Mouse (Mus musculus): Measurements from ENCODE around the gene Tmem59l.
"Not testable (repeated sequence)": the region's sequence is repeated elsewhere in the genome, so short reads cannot be mapped to it uniquely, and the experiment has no call there.

The Tmem59l gene

GRCm38 (mm10) chr8:70486941-70487520 lies at the start of gene Tmem59l:
Gene Tmem59l, minus strand, starts transcription at chr8:70487358.
- DNase-seq: no peak

GRCm38 (mm10) chr8:70535701-70536100 lies 48.5 kb upstream of the Tmem59l start:
- DNase-seq: no peak

- no peak for DNase-seq
Observed at GRCm38 (mm10) chr8:70535221-70535620, 48.1 kb upstream of the Tmem59l start.

GRCm38 (mm10) chr8:70534281-70534680 lies 47.1 kb upstream of the Tmem59l start:
- DNase-seq: no peak

GRCm38 (mm10) chr8:70530314-70530713 lies 43.2 kb upstream of the Tmem59l start:
- no peak for DNase-seq

- peak in 1 of 2 experiments; percentile 18 for DNase-seq
Observed at GRCm38 (mm10) chr8:70529741-70530161, 42.6 kb upstream of the Tmem59l start.

GRCm38 (mm10) chr8:70529299-70529698 lies 42.1 kb upstream of the Tmem59l start:
- no peak for DNase-seq

- no peak for DNase-seq
Observed at GRCm38 (mm10) chr8:70528182-70528797, 41.1 kb upstream of the Tmem59l start.

- peak; percentile 98 to 99 for DNase-seq
Observed at GRCm38 (mm10) chr8:70527512-70528181, 40.5 kb upstream of the Tmem59l start, which contains the start of the genes Fkbp8 and Kxd1. Gene Fkbp8, plus strand, starts transcription at chr8:70527724. Gene Kxd1, minus strand, starts transcription at chr8:70527956.

- DNase-seq: no peak
Observed at GRCm38 (mm10) chr8:70527111-70527511, 40.0 kb upstream of the Tmem59l start.

GRCm38 (mm10) chr8:70522592-70523403 lies 35.6 kb upstream of the Tmem59l start:
- DNase-seq: peak; percentile 96 to 97

GRCm38 (mm10) chr8:70519606-70520005 lies 32.4 kb upstream of the Tmem59l start:
- no peak for DNase-seq

- DNase-seq: no peak
Observed at GRCm38 (mm10) chr8:70519043-70519442, 31.9 kb upstream of the Tmem59l start.

GRCm38 (mm10) chr8:70517940-70518643 lies 30.9 kb upstream of the Tmem59l start:
- no peak for DNase-seq

GRCm38 (mm10) chr8:70513441-70513840 lies 26.3 kb upstream of the Tmem59l start:
- peak in 1 of 2 experiments; percentile 49 for DNase-seq

GRCm38 (mm10) chr8:70512253-70512903 lies 25.2 kb upstream of the Tmem59l start:
- DNase-seq: no peak

- no peak for DNase-seq
Observed at GRCm38 (mm10) chr8:70511770-70512169, 24.6 kb upstream of the Tmem59l start.

GRCm38 (mm10) chr8:70511174-70511573 lies 24.0 kb upstream of the Tmem59l start:
- not testable (repeated sequence) for DNase-seq

- peak; percentile 97 for DNase-seq
Observed at GRCm38 (mm10) chr8:70510228-70510915, 23.2 kb upstream of the Tmem59l start, which contains the start of gene Uba52. Gene Uba52, minus strand, starts transcription at chr8:70510801.

GRCm38 (mm10) chr8:70509281-70509952 lies 22.3 kb upstream of the Tmem59l start:
- no peak for DNase-seq

GRCm38 (mm10) chr8:70507027-70507393 lies 19.9 kb upstream of the Tmem59l start:
- DNase-seq: no peak
